Mouse (Mus musculus) forelimb bud, embryonic 11.5 days (tissue): ENCODE data around the gene Clk2.
A peak's percentile ranks its signal among the peaks of the same experiment; 100 is the strongest.
"Not testable (repeated sequence)": the region's sequence is repeated elsewhere in the genome, so short reads cannot be mapped to it uniquely, and the experiment has no call there.

Source experiments
- DNase-seq: peaks from one replicate; pipeline ENCODE4 v3.0.0-alpha.2; 2012; ENCODE audit warnings: low read depth, low spot score

Clk2 gene

DNA sequence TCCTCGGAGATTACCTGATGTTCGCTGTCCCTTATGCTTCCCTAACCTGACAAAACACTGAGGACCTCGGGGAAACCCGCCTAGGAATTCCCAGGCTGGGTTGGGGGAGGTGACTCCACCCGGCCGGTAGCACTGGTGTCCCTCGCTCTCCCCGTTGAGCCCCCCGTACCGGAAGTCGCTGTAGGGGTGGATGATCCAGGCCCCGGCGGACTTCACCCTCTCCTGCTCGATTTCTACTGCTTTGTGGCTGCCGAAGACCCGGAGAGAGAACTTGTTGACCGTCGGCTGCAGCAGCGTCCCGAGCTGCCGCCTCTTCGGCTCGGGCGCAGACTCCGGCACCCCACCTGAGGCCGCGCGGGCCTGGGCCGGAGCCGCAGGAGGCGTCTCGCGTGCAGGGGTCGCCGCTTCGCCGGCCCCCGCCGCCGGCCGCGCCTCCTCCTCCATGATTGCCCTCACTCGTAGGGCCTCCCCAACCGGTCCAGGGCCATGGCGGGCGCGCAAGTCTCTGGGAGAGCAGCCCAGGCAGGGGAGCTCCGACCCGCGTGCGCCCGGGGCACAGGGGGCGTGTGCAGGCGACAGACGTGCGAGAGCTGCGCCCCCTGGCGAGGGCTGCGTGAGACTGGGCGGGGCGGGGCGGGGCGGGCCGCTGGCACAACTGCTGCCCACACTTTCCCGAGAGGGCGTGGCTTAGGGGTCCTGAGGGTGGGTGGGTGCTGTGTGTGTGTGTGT is 4.8 kb upstream of the Clk2 start, which contains the start of gene Hcn3:
Gene Hcn3, minus strand, starts transcription at position 581 of the 729 bp plus-strand sequence.
- DNase-seq, result peak; percentile 67

DNA sequence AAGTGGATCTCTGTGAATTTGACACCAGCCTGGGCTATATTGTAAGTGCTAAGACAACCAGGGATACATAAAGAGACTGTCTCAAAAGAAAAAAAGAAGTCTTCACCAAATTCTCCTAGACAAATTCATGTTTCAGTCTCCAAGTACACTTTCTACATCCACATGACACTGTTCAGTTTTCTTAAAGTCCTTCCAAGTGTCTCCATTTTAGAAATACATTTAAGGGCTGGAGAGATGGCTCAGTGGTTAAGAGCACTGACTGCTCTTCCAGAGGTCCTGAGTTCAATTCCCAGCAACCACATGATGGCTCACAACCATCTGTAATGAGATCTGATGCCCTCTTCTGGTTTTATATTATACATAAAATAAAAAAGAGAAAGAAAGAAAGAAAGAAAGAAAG is 3.4 kb upstream of the Clk2 start:
- DNase-seq, result not testable (repeated sequence)

DNA sequence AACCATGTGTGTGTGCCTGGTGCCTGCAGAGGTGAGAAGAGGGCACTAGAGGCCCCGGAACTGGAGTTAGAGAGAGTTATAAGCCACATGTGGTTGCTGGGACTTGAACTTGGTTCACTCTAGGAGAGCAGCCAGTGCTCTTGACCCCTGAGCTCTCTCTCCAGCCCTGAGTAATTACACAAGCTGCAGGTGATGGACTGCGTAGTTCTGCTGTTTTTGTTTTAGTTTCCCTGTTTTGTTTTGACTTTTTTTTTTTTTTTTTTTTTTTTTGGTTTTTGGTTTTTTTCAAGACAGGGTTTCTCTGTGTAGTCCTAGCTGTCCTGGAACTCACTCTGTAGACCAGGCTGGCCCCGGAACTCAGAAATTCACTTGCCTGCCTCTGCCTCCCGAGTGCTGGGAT is 2.8 kb upstream of the Clk2 start:
- DNase-seq, result no peak

DNA sequence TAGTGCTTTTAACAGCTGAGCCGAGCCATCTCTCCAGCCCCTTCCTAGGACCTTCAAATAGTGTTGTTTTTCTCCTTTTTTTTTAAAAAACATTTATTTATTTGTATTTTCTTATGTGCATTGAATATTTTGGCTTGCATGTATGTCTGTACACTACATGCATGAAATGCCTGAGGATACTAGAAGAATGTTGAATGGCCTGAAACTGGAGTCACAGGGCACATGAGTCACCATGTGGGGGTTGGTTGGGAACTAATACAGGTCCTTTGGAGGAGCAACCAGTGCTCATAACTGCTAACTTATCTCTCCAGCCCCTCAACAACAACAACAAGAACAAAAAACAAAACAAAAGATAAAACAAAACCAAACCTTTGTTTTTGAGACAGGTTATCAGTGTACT is 1.5 kb upstream of the Clk2 start:
- no peak for DNase-seq

DNA sequence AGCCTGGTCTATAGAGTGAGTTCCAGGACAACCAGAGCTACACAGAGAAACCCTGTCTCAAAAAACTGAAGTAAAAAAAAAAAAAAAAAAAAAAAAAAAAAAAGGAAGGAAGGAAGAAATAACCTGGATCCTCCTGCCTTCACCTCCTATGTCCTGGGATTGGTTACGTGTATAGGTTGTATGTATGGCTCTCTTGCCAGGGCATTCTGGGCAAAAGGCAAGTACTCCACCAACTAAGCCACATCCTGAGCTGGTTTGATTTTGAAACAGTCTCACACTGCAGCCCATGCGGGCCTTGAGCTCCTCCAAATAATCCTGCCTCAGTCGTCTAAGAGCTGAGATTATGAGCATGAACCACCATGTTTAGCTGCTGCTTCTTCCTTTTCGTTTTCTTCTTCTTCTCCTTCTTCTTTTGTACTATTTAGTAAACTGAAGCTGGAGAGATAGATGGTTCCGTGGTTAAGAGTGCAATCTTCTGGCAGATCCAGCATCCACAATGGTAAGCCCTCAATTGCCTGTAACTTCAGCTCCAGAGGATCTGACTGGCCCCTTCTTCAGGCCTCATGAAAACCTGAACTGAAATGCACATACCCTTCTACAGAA is 851 bp upstream of the Clk2 start:
- no peak for DNase-seq

DNA sequence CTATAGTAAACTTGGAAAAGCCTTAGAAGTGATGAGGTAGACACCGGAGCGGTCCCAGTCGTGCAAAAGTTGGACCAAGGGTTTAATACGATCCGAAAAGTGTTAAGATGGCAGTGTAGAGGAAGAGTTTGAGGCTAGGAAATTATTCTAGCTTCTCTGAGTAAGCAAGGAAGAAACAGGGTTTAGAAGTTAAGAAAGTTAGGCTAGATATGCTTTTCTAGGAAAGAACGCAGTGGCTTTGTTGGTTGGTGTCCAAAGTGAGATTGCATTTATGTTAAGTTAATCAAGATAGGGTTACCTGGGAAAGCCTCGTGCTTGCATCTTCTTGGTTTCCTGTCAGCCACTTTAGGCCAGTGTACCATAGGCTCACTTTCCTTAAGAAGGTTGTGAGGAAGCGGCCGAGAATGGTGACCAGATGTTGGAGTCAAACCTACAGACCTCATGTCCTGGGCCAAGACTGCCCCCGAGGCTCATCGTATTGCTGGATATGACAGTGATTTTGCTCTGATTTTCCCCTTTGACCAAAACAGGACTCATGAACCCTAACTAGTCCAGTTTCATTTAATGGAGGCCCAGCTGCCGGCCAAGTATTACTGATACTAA is 774 bp downstream of the Clk2 start:
- DNase-seq, result no peak

DNA sequence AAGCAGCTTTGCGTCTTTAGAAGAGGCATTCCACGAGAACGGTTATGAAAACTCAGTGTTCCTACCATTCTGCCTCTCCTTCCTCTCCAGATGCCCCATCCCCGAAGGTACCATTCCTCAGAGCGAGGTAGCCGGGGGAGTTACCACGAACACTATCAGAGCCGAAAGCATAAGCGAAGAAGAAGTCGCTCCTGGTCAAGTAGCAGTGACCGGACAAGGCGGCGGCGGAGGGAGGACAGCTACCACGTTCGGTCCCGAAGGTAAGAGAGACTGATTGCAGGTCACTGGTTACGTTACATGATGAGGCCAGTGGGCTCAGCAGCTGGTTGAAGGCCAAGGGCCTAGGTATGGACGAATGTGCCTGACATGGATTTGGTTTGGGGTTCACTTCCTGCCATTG is 2.4 kb downstream of the Clk2 start:
- DNase-seq, result no peak

DNA sequence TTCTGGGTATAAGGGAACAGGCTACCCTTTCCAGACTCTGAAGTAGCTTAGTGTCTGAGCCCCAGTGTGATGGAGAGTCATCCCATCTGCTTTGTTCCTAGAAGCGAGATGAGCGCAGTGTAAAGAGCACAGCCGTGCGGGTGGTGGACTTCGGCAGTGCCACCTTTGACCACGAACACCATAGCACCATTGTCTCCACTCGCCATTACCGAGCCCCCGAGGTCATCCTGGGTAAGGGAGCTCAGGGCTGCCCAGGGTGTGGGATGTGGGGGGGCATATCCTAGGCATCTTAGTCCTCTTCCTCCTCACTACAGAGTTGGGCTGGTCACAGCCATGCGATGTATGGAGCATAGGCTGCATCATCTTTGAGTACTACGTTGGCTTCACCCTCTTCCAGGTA is 10.2 kb downstream of the Clk2 start:
- no peak for DNase-seq

DNA sequence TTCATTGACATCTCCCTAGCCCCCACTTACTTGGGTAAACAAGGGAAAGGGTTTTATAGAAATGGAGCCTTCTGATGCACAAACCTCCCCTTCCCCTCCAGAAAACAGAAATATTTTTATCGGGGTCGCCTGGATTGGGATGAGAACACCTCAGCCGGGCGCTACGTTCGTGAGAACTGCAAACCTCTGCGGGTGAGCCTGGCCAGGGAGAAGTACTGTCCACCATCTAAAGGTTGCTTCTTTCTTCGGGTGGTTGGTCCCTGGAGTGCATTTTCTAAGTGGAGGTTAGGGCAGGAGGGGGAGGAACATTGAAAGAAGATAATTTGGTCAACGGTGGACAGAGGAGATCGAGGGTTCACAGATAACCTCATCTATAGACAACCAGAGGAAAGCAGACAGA is 10.9 kb downstream of the Clk2 start:
- DNase-seq, result no peak

DNA sequence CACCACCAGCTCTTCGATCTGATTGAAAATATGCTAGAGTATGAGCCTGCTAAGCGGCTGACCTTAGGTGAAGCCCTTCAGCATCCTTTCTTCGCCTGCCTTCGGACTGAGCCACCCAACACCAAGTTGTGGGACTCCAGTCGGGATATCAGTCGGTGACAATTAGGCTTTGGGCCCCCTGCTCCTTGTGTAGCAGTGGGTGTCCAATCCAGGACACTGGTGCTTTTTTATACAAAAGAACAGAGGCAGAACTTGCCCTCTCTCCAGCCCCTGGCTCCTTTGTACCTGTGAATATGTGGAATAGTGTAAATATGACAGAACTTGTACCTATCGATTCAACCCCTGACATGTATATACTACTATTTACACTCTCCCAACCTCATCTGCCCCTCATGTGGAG is 11.8 kb downstream of the Clk2 start:
- DNase-seq, result no peak

DNA sequence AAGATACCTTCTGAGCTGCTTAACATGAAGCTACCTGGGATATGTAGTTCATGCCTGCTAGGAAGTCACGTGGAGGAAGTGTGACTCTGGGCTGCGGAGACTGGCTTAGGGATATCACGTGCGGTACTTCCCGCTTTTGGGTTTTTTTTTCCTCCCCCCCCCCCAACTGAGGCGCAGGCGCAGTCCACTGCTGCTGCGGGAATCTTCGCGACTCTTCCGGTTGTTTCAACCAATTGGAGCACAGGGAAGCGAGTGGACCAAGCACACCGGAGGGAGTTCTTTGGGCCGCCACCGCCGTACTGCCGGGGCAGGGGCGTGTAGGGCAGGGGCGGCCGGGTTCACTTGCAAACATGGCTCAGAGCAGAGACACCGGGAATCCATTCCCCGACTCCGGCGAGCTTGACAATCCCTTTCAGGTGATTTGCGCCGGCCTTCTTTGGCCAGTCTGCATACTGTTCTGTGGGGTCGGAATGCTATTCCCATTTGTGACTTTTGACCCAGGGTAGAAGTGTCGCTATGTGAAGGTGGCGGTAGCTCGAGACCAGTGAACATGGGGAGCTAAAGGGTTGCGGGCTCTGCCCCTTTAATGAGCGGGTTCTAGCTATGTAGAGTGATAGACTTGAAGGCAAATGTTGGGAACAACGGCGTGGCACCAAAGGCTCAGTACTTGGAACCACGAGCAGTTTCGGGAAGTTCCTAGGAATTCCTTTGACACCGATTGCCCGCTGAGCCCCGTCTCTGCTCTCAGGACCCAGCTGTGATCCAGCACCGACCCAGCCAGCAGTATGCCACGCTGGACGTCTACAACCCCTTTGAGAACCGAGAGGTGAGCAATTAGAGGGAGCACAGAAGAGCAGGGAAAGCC is 12.9 kb downstream of the Clk2 start, which contains the start of gene Scamp3:
Gene Scamp3, plus strand, starts transcription at position 232 of the 865 bp plus-strand sequence.
- peak; percentile 97 for DNase-seq

DNA sequence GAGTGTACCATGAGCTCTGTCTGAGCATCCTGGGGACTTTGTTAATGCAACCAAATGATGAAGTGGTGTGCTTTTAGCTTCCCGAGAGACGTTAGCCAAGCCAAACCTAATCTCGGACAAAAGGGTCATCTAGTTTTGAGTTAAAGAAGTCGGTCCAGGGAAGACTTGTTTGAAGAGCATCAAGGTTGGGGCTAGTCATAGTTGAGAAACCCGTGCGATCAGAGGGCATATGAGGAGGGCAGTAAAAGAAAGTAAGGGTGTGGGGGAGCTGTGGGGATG is 13.5 kb downstream of the Clk2 start:
- DNase-seq, result no peak

DNA sequence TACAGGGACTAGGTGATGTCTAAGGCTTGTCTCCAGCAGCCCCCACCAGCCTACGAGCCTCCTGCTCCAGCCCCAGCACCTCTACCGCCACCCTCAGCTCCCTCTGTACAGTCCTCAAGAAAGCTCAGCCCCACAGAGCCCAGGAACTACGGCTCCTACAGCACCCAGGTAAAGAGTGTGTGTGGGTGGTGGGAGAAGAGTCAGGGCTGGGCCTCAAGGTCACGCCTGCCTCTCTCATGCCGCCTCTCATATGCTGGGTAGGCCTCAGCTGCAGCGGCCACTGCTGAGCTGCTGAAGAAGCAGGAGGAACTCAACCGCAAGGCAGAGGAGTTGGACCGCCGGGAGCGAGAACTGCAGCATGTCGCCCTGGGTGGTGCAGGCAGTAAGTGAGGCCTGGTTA is 14.5 kb downstream of the Clk2 start:
- no peak for DNase-seq

DNA sequence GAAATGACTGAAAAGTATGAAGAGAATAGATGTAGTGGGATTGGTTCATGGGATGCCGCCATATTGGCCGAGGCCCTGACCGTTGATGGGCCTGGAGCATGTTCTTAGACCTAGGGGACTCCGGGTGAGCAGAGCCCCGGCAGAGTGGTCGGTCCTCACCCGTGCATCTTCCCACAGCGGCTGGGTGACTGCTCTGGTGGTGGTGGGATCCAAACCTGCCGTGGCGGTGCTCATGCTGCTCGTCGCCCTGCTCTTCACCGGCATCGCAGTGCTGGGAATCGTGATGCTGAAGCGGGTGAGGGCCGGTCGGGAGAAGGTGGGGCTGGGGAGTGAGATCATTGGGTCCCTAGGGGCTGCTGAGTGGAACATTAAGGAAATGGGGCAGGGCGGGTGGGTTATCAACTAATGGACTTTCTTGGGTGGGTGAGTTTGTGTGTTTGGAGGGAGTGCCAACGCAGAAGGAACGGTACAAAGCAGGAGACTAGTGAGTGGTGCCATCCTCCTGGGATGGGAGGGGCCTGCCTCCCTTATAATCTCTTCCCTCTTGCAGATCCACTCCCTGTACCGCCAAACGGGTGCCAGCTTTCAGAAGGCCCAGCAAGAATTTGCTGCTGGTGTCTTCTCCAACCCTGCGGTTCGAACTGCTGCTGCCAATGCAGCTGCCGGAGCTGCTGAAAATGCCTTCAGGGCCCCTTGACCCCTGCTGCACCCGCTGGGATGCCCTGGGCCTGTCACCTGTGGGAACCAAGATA is 17.3 kb downstream of the Clk2 start:
- DNase-seq, result no peak

DNA sequence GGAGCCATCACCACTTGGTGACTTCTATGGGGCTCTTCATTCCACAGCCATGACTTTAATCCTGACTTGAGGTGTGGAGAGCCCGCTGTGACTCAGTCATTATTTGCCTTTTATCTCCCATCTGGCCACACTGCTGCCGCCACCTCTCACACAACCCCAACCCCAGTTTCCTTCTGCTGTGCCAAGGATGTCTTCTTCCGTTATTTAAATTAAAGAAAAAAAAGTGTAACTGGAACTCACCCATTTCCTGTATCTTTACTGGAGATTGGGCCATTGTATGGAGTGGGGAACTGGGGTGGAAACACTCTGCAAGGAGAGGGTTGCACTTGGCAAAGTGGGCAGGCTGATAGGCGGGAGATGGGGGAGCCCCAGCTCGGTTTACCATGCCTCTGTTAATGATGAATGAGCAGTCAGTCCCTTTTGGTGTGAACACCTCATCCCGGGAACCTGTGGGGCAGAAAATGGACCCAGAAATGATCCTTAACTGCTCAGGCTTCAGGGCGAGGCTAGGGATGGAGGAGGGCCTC is 18.0 kb downstream of the Clk2 start:
- DNase-seq, result no peak

DNA sequence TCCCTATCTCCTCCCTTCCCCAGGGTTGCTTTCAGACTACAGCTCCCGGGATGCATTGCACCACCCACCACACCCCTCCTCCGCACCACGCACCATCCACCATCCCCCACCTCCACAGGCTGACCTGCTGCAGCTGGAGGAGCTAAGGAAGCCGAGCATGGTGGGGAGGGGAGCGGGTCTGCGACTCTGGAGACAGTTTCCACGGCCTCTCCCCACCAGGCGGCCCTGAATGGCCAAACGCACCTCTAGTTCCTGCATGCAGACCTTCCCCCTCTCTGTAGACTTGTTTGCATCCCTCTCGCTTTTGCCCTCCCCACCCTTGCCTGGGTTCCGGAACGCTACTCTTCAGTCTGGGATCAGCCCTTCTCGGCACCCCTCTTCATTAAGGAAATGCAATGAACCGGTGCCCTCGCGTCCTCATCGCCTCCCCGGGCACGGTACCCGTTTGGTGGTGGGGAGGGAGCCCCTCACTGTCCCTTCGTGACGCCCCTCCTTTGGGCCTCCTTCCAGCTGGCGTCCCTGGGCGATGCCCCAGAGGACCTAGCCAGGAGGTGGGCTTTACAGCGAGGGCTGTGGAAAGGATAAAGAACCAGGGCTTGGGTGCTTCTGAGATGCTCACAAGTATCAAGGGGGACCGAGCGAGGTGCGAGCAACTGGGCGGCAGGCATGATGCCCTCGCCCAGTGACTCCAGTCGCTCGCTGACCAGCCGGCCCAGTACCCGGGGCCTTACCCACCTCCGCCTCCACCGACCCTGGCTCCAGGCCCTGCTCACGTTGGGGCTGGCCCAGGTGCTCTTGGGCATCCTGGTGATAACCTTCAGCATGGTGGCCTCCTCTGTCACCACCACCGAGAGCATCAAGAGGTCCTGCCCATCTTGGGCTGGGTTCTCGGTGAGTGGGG is 18.7 kb downstream of the Clk2 start, which contains the start of gene Fam189b:
Gene Fam189b, plus strand, starts transcription at position 86 of the 901 bp plus-strand sequence.
- peak; percentile 86 for DNase-seq

DNA sequence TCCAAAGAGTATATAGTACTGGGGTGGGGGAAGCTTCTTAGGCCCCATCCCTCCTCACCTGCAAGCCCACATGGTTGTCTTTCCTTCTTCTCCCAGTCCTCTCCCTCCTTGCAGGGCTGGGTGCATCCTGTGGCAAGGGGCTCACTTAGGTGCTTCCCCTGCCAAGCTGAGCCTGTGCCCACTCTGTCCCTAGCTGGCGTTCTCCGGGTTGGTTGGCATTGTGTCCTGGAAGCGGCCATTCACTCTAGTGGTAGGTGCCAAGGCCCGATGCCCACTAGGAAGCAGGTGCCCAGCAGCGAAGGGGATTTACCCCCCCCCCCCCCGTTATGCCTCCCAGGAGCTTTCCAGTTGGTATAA is 19.3 kb downstream of the Clk2 start:
- no peak for DNase-seq

DNA sequence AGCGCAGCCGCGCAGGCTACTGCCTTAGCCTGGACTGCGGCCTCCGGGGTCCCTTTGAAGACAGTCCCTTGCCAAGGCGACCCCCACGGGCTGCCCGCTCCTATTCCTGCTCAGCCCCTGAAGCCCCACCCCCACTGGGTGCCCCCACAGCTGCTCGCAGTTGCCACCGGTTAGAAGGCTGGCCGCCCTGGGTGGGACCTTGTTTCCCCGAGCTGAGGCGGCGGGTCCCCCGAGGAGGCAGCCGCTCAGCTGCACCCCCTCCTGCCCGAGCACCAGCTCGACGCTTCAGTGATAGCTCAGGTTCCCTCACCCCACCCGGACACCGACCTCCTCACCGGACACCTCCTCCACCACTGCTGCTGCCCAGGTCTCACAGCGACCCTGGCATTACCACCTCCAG is 22.6 kb downstream of the Clk2 start:
- DNase-seq, result no peak

DNA sequence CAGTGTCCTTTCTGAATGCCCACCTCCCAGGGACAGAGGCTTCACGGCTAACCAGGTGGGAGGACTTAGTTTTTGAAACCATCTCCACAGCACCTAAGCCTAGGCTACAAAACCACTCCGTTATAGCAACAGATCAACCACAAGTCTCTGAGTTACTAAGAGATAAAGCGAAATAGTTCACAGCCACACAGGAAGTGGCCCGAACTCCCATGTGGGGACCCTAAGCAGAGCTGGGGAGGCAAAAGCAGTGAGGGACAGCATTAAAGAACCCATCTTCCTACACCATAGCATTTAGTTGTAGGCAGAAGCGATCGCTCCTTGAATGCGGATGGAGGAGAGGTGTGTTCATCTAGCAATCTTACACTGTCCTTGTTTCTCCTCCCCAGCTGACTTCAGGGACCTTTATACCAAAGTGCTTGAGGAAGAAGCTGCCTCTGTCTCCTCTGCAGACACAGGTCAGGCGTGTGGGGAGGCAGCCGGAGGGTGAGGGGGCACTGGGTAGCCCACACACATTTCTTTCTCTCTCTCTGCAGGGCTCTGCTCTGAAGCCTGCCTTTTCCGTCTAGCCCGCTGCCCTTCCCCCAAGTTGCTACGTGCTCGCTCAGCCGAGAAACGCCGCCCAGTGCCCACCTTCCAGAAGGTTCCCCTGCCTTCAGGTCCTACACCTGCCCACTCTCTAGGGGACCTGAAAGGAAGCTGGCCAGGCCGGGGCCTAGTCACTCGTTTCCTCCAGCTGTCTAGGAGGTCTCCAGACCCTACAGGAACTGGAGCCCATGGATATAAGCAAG is 23.3 kb downstream of the Clk2 start:
- no peak for DNase-seq

DNA sequence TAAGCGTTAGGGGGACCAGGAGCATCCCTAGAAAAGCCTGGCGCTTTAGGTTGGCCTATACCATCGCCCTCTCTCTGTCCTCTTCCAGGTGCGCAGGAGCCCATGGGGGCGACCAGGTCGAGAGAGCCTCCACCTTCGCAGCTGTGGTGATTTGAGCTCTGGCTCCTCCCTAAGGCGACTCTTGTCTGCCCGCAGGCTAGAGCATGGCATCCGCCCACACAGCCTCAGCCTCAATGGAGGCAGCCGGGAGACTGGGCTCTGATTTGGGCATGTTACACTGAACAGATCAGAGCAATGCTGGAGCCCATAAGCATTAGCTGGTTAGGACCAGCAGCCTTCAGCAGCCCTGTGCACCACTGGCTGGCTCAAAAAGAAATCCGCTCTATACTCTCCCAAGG is 23.9 kb downstream of the Clk2 start:
- no peak for DNase-seq
